Mouse (Mus musculus) adrenal gland, adult (tissue): ENCODE results near the gene Prim1.

Experiments
- DNase-seq, 2 experiments: peaks; one replicate each; pipeline ENCODE4 v3.0.0; 2022 to 2023; ENCODE audit warnings: low spot score in 1 of 2; ENCODE audit not compliant: inconsistent age in 2 of 2

Prim1 gene

GRCm38 (mm10) chr10:128015068-128015934, at the start of gene Prim1:
Prim1 (plus strand) TSS chr10:128015168.
- peak; percentile 69 to 89 for DNase-seq

- no peak for DNase-seq
Measured at GRCm38 (mm10) chr10:127966506-127966905, 48.5 kb upstream of the Prim1 start.

GRCm38 (mm10) chr10:127969820-127970219, 45.1 kb upstream of the Prim1 start:
- no peak for DNase-seq

- DNase-seq = peak in 1 of 2 experiments; percentile 40
Measured at GRCm38 (mm10) chr10:127970359-127970831, 44.6 kb upstream of the Prim1 start.

- no peak for DNase-seq
Measured at GRCm38 (mm10) chr10:127971135-127971534, 43.8 kb upstream of the Prim1 start.

GRCm38 (mm10) chr10:127974062-127974461, 40.9 kb upstream of the Prim1 start:
- no peak for DNase-seq

- no peak for DNase-seq
Measured at GRCm38 (mm10) chr10:127975503-127975902, 39.5 kb upstream of the Prim1 start.

- DNase-seq = peak; percentile 4 to 51
Measured at GRCm38 (mm10) chr10:127984650-127985049, 30.3 kb upstream of the Prim1 start.

GRCm38 (mm10) chr10:127985601-127986000, 29.4 kb upstream of the Prim1 start:
- DNase-seq = no peak

- DNase-seq = no peak
Measured at GRCm38 (mm10) chr10:127996690-127997089, 18.3 kb upstream of the Prim1 start.

GRCm38 (mm10) chr10:127998260-127998659, 16.7 kb upstream of the Prim1 start:
- no peak for DNase-seq

- no peak for DNase-seq
Measured at GRCm38 (mm10) chr10:128003281-128003801, 11.6 kb upstream of the Prim1 start.

GRCm38 (mm10) chr10:128004918-128005317, 10.1 kb upstream of the Prim1 start:
- DNase-seq = peak in 1 of 2 experiments; percentile 61

- no peak for DNase-seq
Measured at GRCm38 (mm10) chr10:128005479-128005878, 9.5 kb upstream of the Prim1 start.

GRCm38 (mm10) chr10:128007446-128007845, 7.5 kb upstream of the Prim1 start, which contains the start of gene Hsd17b6:
Hsd17b6 (minus strand) TSS chr10:128007611.
- no peak for DNase-seq

- peak; percentile 69 to 92 for DNase-seq
Measured at GRCm38 (mm10) chr10:128008207-128008889, 6.6 kb upstream of the Prim1 start.

- DNase-seq = no peak
Measured at GRCm38 (mm10) chr10:128009735-128010134, 5.2 kb upstream of the Prim1 start.

- DNase-seq = no peak
Measured at GRCm38 (mm10) chr10:128022196-128022595, 7.2 kb downstream of the Prim1 start.

- DNase-seq = no peak
Measured at GRCm38 (mm10) chr10:128023496-128023895, 8.5 kb downstream of the Prim1 start.

GRCm38 (mm10) chr10:128029931-128030330, 15.0 kb downstream of the Prim1 start:
- peak; percentile 18 to 60 for DNase-seq

GRCm38 (mm10) chr10:128030860-128031259, 15.9 kb downstream of the Prim1 start:
- no peak for DNase-seq
